Mouse (Mus musculus): ENCODE results near the gene Rab27a. TPM values are rescaled to one million over a fixed set of nuclear protein-coding genes. Genes with fewer than 3 reads are reported as not detected.
"Not testable (repeated sequence)": the region's sequence is repeated elsewhere in the genome, so short reads cannot be mapped to it uniquely, and the experiment has no call there.

The Rab27a gene
- polyA plus RNA-seq, 1 experiment: 2.8 TPM

DNA sequence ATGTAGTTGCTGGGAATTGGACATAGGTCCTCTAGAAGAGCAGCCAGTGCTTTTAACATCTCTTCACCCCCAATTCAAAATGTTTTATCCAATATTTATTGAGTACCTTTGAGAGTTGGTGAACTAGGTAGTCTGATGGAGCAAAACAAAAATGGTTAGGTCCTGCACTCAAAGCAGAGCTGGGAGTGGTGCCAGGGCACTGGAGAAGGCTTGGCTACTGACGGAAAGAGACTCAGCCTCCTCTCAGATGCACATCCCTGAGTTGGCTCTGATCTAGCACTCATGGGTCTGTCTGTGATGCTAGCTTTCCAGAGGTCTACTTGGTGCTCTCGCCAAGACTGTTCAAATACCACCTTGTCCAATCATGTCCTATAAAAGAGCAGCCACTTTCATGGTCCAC is 53.2 kb downstream of the Rab27a start:
- H3K4me3 ChIP-seq (ENCODE audit: insufficient read depth, low read length): no peak overlapping the region
- TF ChIP-seq CTCF (IDR thresholded peaks at IDR 0.05; ENCODE audit: extremely low read depth, insufficient read depth, low read length) (no peak), POLR2A (IDR thresholded peaks at IDR 0.05; ENCODE audit: extremely low read depth, insufficient read depth, low read length) (no peak)
- no peaks in the 10 kb centered on the region for H3K4me1 ChIP-seq (ENCODE audit: control insufficient read depth, insufficient read depth, low read length)
- H3K27ac ChIP-seq (ENCODE audit: insufficient read depth, low read length): no peak overlapping the region

DNA sequence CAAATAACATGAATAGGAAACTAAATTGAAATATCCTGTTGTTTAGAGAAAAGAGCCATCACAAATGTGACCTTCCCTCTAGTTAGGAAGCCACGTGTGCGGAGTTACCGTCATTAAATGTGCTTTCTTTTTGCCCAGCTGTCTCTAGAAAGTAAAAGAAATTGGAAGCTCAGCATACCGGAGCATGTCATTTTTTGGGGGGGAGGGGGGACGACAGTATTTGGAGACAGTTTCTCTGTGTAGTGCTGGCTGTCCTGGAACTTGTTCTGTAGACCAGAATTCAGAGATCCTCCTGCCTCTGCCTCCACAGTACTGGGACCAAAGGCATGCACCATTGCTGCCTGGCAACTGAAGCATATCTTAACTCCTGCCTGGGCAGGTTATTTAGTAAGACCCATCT is 56.9 kb downstream of the Rab27a start, which contains the start of gene Khdc3:
Gene Khdc3 (plus strand): TSS at position 301 of the 400 bp plus-strand sequence.
- H3K4me3 ChIP-seq (ENCODE audit: insufficient read depth, low read length): no peak within 1 kb of the TSS
- H3K4me1 ChIP-seq (ENCODE audit: control insufficient read depth, insufficient read depth, low read length): no peaks in the 10 kb centered on the region
- no peak for TF ChIP-seq CTCF (IDR thresholded peaks at IDR 0.05; ENCODE audit: extremely low read depth, insufficient read depth, low read length)
- TF ChIP-seq POLR2A (IDR thresholded peaks at IDR 0.05; ENCODE audit: extremely low read depth, insufficient read depth, low read length): no peak
- H3K27ac ChIP-seq (ENCODE audit: insufficient read depth, low read length): no peak within 1 kb of the TSS

DNA sequence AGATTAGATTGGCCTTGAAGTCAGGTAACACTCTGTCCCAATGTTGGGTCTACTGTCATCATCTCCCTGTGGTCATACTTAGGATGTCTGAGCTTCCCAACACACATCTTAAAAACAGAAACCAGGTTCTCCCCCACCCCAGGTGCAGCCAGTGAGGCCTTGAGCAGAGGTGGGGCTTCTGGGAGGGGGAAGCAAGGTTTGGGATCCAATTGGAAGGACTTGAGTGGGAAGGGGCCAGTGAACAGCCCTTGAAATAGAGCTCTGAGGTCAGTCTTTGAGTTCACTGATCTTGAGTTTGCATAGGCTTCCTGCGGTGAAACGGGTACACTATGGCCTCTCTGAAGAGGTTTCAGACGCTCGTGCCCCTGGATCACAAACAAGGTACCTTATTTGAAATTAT is 57.5 kb downstream of the Rab27a start, which contains the start of gene Gm20509:
Gene Gm20509 (plus strand): TSS at position 290 of the 400 bp plus-strand sequence.
- TF ChIP-seq CTCF (IDR thresholded peaks at IDR 0.05; ENCODE audit: extremely low read depth, insufficient read depth, low read length) (no peak), POLR2A (IDR thresholded peaks at IDR 0.05; ENCODE audit: extremely low read depth, insufficient read depth, low read length) (no peak)
- no peak within 1 kb of the TSS for H3K4me3 ChIP-seq (ENCODE audit: insufficient read depth, low read length)

DNA sequence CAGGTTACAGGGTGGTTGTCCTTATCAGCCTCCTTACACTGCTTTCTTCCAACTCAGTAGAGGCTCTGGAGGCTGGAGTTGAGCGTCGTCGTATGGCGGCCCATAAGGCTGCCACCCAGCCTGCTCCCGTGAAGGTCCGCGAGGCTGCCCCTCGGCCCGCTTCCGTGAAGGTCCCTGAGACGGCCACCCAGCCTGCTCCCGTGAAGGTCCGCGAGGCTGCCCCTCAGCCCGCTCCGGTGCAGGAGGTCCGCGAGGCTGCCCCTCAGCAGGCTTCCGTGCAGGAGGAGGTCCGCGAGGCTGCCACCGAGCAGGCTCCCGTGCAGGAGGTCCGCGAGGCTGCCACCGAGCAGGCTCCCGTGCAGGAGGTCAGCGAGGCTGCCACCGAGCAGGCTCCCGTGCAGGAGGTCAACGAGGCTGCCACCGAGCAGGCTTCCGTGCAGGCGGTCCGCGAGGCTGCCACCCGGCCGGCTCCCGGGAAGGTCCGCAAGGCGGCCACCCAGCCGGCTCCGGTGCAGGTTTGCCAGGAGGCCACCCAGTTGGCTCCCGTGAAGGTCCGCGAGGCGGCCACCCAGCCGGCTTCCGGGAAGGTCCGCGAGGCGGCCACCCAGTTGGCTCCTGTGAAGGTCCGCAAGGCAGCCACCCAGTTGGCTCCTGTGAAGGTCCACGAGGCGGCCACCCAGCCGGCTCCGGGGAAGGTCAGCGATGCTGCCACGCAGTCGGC is 58.7 kb downstream of the Rab27a start:
- H3K4me1 ChIP-seq (ENCODE audit: control insufficient read depth, insufficient read depth, low read length): no peaks in the 10 kb centered on the region
- no peak overlapping the region for H3K27ac ChIP-seq (ENCODE audit: insufficient read depth, low read length)

More for the DNA sequence above, 57.5 kb downstream of the Rab27a start, which contains the start of gene Gm20509:
- no peaks in the 10 kb centered on the region for H3K4me1 ChIP-seq (ENCODE audit: control insufficient read depth, insufficient read depth, low read length)
- no peak within 1 kb of the TSS for H3K27ac ChIP-seq (ENCODE audit: insufficient read depth, low read length)

DNA sequence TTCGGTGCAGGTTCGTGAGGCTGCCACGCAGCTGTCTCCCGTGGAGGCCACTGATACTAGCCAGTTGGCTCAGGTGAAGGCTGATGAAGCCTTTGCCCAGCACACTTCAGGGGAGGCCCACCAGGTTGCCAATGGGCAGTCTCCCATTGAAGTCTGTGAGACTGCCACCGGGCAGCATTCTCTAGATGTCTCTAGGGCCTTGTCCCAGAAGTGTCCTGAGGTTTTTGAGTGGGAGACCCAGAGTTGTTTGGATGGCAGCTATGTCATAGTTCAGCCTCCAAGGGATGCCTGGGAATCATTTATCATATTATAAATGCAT is 59.2 kb downstream of the Rab27a start:
- TF ChIP-seq POLR2A (IDR thresholded peaks at IDR 0.05; ENCODE audit: extremely low read depth, insufficient read depth, low read length): no peak
- TF ChIP-seq CTCF (IDR thresholded peaks at IDR 0.05; ENCODE audit: extremely low read depth, insufficient read depth, low read length): no peak
- Histone ChIP-seq H3K27ac (ENCODE audit: insufficient read depth, low read length) (no peak overlapping the region), H3K4me3 (ENCODE audit: insufficient read depth, low read length) (no peak overlapping the region), H3K4me1 (ENCODE audit: control insufficient read depth, insufficient read depth, low read length) (no peaks in the 10 kb centered on the region)

More for the DNA sequence above, 58.7 kb downstream of the Rab27a start:
- TF ChIP-seq POLR2A (IDR thresholded peaks at IDR 0.05; ENCODE audit: extremely low read depth, insufficient read depth, low read length) (no peak), CTCF (IDR thresholded peaks at IDR 0.05; ENCODE audit: extremely low read depth, insufficient read depth, low read length) (no peak)
- no peak overlapping the region for H3K4me3 ChIP-seq (ENCODE audit: insufficient read depth, low read length)

DNA sequence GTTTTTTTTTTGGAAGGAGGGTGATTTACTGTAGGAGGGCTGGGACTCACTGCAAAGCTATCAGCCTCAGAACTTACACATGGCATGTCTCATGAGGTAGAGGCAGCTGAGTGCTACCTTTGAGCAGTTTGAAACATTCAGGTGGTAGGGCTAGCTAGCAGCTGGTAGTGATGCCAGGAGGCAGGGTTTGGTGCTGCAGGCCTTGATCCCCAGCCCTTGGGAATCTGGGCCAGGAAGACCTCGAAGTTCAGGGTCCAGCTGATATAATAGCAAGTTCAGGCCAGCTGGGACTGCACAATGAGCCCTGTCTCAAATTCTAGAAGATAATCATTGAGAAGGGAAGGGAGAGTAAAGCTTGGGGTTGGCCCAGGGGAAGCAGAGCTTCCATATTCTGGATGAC is 60.5 kb downstream of the Rab27a start:
- no peaks in the 10 kb centered on the region for H3K4me1 ChIP-seq (ENCODE audit: control insufficient read depth, insufficient read depth, low read length)
- no peak overlapping the region for H3K4me3 ChIP-seq (ENCODE audit: insufficient read depth, low read length)
- TF ChIP-seq POLR2A (IDR thresholded peaks at IDR 0.05; ENCODE audit: extremely low read depth, insufficient read depth, low read length) (no peak), CTCF (IDR thresholded peaks at IDR 0.05; ENCODE audit: extremely low read depth, insufficient read depth, low read length) (no peak)
- no peak overlapping the region for H3K27ac ChIP-seq (ENCODE audit: insufficient read depth, low read length)

DNA sequence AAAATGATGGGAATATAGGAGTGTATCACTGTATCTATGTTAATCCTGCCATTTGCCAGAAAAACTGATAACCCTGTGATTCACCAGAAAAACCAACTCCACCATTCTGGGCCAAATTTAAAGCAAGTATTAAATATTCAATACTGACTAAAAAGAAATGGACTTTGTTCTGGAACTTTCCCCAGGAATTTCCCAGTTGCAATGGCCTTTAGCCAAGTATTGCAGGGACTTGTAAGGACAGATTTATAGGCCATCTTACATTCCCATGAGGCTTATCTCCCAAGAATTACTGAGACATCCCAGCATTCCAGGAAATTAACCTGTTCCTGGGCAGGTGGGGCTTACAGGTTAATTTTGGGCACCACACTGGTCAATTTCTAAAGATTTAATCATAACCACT is 61.1 kb downstream of the Rab27a start:
- H3K4me3 ChIP-seq (ENCODE audit: insufficient read depth, low read length): no peak overlapping the region
- TF ChIP-seq CTCF (IDR thresholded peaks at IDR 0.05; ENCODE audit: extremely low read depth, insufficient read depth, low read length): no peak
- TF ChIP-seq POLR2A (IDR thresholded peaks at IDR 0.05; ENCODE audit: extremely low read depth, insufficient read depth, low read length): no peak
- H3K4me1 ChIP-seq (ENCODE audit: control insufficient read depth, insufficient read depth, low read length): no peaks in the 10 kb centered on the region
- no peak overlapping the region for H3K27ac ChIP-seq (ENCODE audit: insufficient read depth, low read length)

DNA sequence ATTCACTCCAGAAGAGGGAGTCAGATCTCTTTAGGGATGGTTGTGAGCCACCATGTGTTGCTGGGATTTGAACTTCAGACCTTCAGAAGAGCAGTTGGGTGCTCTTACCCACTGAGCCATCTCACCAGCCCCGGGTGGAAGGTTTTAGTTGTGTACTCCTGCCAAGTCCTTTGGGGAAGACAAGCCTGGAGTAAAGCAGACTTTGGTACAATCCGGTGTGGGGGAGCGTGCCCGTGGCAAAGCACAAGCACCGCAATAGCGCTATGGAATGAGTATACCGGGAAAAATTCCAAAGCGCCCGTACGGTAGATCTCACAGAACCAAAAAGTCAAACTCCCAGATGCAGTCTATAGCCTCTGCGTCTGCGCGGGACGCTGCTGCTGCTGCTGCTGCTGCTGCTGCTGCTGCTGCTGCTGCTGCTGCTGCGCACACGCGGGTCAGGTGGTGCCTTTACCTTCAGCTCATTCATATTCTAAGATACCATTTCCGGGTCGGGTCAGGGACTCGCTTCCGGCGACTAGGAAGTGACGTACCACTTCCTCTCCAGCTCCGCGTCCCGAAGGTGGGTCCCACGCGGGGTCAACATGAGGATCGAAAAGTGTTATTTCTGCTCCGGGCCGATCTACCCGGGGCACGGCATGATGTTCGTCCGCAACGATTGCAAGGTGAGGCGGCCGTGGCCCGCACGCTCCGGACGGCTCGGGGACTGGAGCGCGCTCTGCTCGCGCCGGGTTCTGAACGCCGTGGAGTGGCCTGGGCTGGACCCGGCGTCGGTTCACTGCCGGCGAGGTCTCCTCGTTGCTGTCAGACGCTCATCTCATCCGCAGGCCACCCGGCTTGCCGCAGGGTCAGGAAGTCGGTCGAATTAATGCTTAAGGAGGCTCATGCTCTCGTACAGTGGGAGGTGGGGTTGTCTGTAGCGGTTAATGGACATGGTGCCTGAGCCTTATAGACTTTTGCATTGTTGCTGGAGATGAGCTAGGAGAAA is 68.6 kb downstream of the Rab27a start, which contains the start of gene Rsl24d1:
Gene Rsl24d1 (plus strand): TSS at position 508 of the 988 bp plus-strand sequence.
- Histone ChIP-seq H3K4me1 (ENCODE audit: control insufficient read depth, insufficient read depth, low read length) (no peaks in the 10 kb centered on the region), H3K4me3 (ENCODE audit: insufficient read depth, low read length) (peak within 1 kb of the TSS; percentile 74), H3K27ac (ENCODE audit: insufficient read depth, low read length) (0 out of 2 replicates have a peak within 1 kb of the TSS, but pooled peaks have one; percentile 26)
- TF ChIP-seq POLR2A (IDR thresholded peaks at IDR 0.05; ENCODE audit: extremely low read depth, insufficient read depth, low read length): no peak

DNA sequence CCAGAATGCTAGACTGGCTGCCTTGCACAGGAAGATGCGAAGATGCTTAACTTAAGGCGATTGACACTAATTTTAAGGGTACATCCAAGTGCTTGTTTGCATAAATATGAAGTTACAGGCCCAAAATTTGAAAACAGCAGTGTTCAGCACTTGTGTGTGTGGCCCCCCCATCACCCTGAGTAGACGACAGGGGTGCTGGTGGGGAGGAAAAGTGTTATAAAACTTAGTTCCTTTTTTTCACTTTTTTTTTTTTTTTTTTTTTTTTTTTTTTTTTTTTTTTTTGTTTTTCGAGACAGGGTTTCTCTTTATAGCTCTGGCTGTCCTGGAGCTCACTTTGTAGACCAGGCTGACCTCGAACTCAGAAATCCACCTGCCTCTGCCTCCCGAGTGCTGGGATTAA is 72.0 kb downstream of the Rab27a start:
- H3K4me1 ChIP-seq (ENCODE audit: control insufficient read depth, insufficient read depth, low read length); H3K27ac ChIP-seq (ENCODE audit: insufficient read depth, low read length); H3K4me3 ChIP-seq (ENCODE audit: insufficient read depth, low read length): not testable (repeated sequence)

All from cortical plate, adult 2 months (tissue).